Mouse (Mus musculus): ENCODE measurements around the gene Fam20a.

Fam20a gene

DNA sequence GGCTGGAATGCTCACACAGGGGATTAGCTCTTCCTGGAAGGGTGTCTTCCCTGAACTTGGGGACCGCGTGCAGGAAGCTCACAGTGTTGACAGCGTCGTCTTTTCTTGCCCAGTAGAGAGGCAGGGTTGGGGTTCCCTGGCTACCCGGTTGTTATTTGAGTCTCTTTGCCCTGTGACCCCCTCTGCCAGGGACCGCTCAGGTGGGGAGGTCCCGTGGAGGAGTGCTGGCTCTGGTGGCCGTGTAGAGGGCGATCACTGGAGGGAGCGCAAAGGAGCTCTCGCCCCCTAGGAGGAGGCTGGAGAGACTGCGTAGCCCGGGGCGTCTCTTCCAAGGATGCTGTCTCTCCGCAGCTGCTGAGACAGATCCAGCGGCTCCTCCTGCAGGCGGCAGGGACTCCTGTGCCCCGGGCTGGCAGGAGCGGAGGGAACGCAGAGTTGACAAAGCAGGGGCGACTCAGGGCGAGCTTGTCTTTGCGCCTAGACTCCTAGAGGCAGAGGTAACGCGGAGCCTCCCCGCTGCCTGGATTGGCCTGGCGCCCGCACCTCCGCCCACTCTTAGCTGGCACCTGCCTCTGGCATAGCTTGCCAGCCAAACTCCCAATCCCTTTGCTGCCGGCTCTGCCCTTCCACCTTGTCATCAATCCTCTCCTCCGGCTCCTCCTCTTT, at the start of gene Fam20a:
Fam20a (minus strand) TSS at position 499 of the 666 bp plus-strand sequence.
- no peak for TF ChIP-seq POU5F1 (IDR thresholded peaks at IDR 0.05; ENCODE audit: borderline replicate concordance, low read length)
- no peak for TF ChIP-seq CTCF (conservative IDR thresholded peaks at IDR 0.05; ENCODE audit: low read length)
- TF ChIP-seq NANOG (IDR thresholded peaks at IDR 0.05; ENCODE audit: borderline replicate concordance, low read length), result no peak
- no peaks in the 10 kb centered on the region for H3K9me3 ChIP-seq (ENCODE audit: low read length)
- peaks cover 66% of the 10 kb centered on the region for H3K27me3 ChIP-seq (ENCODE audit: insufficient read depth, low read length)
- H3K4me3 ChIP-seq (replicated peaks; ENCODE audit: low read length), result peak within 1 kb of the TSS; percentile 78
- peaks cover 21% of the 10 kb centered on the region for H3K4me1 ChIP-seq (replicated peaks; ENCODE audit: low read depth, low read length)
- H3K36me3 ChIP-seq (ENCODE audit: insufficient read depth, low read length), result no peaks in the 10 kb centered on the region

DNA sequence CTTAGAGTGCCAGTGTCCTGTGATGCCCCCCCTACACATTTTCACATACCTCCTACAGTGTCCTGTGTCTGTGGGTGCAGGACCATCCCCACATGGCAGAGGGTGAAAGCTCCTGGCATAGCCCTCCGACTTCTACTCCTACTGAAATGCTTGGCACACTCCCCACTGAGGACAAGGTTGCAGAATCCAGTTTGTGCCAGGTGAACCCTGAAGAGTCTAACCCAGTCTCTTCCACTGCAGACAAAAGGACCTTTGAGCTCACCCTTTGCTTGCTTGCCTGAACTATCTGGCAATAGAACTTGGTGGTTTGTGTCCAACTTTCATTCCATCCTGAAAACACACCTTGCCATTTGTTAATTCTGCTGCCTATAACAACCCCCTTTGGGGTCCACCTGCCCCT, 49.3 kb upstream of the Fam20a start:
- TF ChIP-seq NANOG (IDR thresholded peaks at IDR 0.05; ENCODE audit: borderline replicate concordance, low read length) (no peak), POU5F1 (IDR thresholded peaks at IDR 0.05; ENCODE audit: borderline replicate concordance, low read length) (no peak), CTCF (conservative IDR thresholded peaks at IDR 0.05; ENCODE audit: low read length) (no peak)
- Histone ChIP-seq H3K36me3 (ENCODE audit: insufficient read depth, low read length) (no peaks in the 10 kb centered on the region), H3K9me3 (ENCODE audit: low read length) (0 out of 2 replicates have a peak, but pooled peaks cover 12% of the 10 kb centered on the region), H3K27me3 (ENCODE audit: insufficient read depth, low read length) (no peaks in the 10 kb centered on the region), H3K4me3 (replicated peaks; ENCODE audit: low read length) (no peak overlapping the region), H3K4me1 (replicated peaks; ENCODE audit: low read depth, low read length) (no peaks in the 10 kb centered on the region)

DNA sequence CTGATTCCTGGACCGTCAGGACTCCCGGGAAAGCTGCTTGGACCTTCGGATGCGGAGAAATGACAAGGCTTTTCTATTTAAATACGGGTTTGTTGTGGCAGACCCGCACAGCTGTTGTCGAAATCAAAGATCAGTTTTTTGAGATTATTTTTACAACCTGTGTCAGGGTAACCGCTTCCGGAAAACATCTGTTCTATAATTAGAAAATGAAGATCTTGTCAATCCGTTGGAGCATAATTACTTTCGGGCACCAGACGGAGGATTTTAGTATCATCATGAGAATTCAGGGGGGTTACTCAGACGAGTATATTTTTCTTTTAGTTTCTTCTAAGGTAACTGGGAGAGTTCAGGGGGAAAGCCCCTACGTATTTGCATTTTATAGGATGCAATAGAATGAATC, 48.1 kb upstream of the Fam20a start:
- H3K9me3 ChIP-seq (ENCODE audit: low read length), result 0 out of 2 replicates have a peak, but pooled peaks cover 8% of the 10 kb centered on the region
- no peaks in the 10 kb centered on the region for H3K4me1 ChIP-seq (replicated peaks; ENCODE audit: low read depth, low read length)
- H3K36me3 ChIP-seq (ENCODE audit: insufficient read depth, low read length), result no peaks in the 10 kb centered on the region
- H3K27me3 ChIP-seq (ENCODE audit: insufficient read depth, low read length), result no peaks in the 10 kb centered on the region
- no peak overlapping the region for H3K4me3 ChIP-seq (replicated peaks; ENCODE audit: low read length)
- no peak for TF ChIP-seq NANOG (IDR thresholded peaks at IDR 0.05; ENCODE audit: borderline replicate concordance, low read length)

DNA sequence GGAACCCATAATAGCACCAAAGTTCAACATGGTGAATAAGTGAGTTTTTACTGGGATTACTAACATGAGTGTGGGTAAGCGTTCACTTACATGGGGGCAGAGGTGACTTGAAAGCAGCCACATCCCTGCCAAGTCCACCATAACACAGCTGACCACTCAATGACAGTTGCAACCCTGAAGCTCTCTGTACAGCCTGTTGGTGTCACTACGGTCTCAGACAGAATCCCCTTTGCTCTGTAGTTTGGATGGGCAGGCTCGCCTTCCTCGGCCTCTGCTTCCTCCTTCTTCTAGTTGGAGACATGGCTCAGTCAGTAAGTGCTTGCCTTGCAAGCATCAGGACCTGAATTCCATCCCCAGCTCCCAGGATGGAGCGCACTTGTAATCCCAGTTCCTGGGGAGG, 47.0 kb upstream of the Fam20a start:
- no peak for TF ChIP-seq POU5F1 (IDR thresholded peaks at IDR 0.05; ENCODE audit: borderline replicate concordance, low read length)
- Histone ChIP-seq H3K9me3 (ENCODE audit: low read length) (no peaks in the 10 kb centered on the region), H3K4me1 (replicated peaks; ENCODE audit: low read depth, low read length) (no peaks in the 10 kb centered on the region), H3K36me3 (ENCODE audit: insufficient read depth, low read length) (no peaks in the 10 kb centered on the region), H3K4me3 (replicated peaks; ENCODE audit: low read length) (no peak overlapping the region), H3K27me3 (ENCODE audit: insufficient read depth, low read length) (no peaks in the 10 kb centered on the region)

- H3K4me3 ChIP-seq (replicated peaks; ENCODE audit: low read length), result no peak overlapping the region
- no peaks in the 10 kb centered on the region for H3K4me1 ChIP-seq (replicated peaks; ENCODE audit: low read depth, low read length)
- no peak for TF ChIP-seq POU5F1 (IDR thresholded peaks at IDR 0.05; ENCODE audit: borderline replicate concordance, low read length)
- TF ChIP-seq CTCF (conservative IDR thresholded peaks at IDR 0.05; ENCODE audit: low read length), result no peak
- no peak for TF ChIP-seq NANOG (IDR thresholded peaks at IDR 0.05; ENCODE audit: borderline replicate concordance, low read length)
- H3K27me3 ChIP-seq (ENCODE audit: insufficient read depth, low read length), result no peaks in the 10 kb centered on the region
- H3K9me3 ChIP-seq (ENCODE audit: low read length), result no peaks in the 10 kb centered on the region
- H3K36me3 ChIP-seq (ENCODE audit: insufficient read depth, low read length), result no peaks in the 10 kb centered on the region
Observed at GRCm38 (mm10) chr11:109760063-109760462, 38.0 kb upstream of the Fam20a start.

- no peak for TF ChIP-seq POU5F1 (IDR thresholded peaks at IDR 0.05; ENCODE audit: borderline replicate concordance, low read length)
- TF ChIP-seq NANOG (IDR thresholded peaks at IDR 0.05; ENCODE audit: borderline replicate concordance, low read length), result no peak
- TF ChIP-seq CTCF (conservative IDR thresholded peaks at IDR 0.05; ENCODE audit: low read length), result no peak
- Histone ChIP-seq H3K36me3 (ENCODE audit: insufficient read depth, low read length) (no peaks in the 10 kb centered on the region), H3K27me3 (ENCODE audit: insufficient read depth, low read length) (no peaks in the 10 kb centered on the region), H3K4me3 (replicated peaks; ENCODE audit: low read length) (no peak overlapping the region), H3K4me1 (replicated peaks; ENCODE audit: low read depth, low read length) (no peaks in the 10 kb centered on the region), H3K9me3 (ENCODE audit: low read length) (no peaks in the 10 kb centered on the region)
Observed at GRCm38 (mm10) chr11:109758616-109759215, 36.6 kb upstream of the Fam20a start.

- H3K4me1 ChIP-seq (replicated peaks; ENCODE audit: low read depth, low read length), result peaks cover 11% of the 10 kb centered on the region; the same call in 1 of the 2 replicates
- TF ChIP-seq POU5F1 (IDR thresholded peaks at IDR 0.05; ENCODE audit: borderline replicate concordance, low read length) (no peak), NANOG (IDR thresholded peaks at IDR 0.05; ENCODE audit: borderline replicate concordance, low read length) (no peak), CTCF (conservative IDR thresholded peaks at IDR 0.05; ENCODE audit: low read length) (no peak)
- no peak overlapping the region for H3K4me3 ChIP-seq (replicated peaks; ENCODE audit: low read length)
- H3K9me3 ChIP-seq (ENCODE audit: low read length), result no peaks in the 10 kb centered on the region
- no peaks in the 10 kb centered on the region for H3K27me3 ChIP-seq (ENCODE audit: insufficient read depth, low read length)
- no peaks in the 10 kb centered on the region for H3K36me3 ChIP-seq (ENCODE audit: insufficient read depth, low read length)
Observed at GRCm38 (mm10) chr11:109754105-109754602, 32.1 kb upstream of the Fam20a start.

DNA sequence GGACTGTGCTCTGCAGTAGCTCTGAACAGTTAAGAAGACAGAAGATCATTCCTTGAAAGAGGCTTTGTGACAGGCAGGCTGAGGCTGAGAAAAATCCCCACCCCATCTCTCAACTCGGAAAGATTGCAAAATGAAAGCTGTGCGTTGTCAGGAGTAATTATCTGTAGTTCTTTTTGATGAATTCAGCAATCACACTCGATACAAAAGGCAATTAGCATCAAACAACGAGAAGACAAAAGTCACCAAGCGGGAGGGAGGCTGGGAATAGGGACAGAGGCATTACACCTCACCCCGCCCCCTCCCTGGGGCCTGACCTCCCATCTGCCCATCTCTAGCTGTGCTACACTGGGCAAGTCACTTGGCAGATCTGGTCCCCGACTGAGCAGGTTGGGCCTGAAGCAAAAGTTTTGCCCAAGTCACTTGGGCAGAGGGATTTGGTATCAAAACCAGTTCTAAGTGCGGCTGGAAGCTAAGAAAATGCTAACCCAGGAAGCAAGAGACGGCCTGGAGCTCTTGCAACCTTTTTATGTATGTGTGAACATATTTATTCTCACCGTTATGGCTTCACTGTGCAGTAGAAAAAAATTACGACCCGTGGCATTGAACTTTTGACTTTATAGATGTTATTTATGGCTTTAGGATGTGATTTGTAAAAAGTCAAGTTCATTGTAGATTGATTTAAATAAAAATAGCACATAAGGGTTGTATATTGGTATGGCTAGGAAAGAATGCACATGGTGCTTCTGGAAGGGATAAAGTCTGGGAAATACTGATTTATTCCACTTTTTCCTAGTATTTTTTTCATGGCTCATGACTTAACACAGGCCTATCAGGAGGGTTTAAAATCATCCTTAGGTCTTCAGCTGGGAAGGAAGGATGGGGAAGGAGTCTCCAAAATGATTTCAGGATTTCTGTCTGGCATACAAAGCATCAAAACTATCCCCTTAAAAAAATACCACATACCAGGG, 29.8 kb upstream of the Fam20a start:
- TF ChIP-seq NANOG (IDR thresholded peaks at IDR 0.05; ENCODE audit: borderline replicate concordance, low read length) (peak; percentile 30; the same call in 1 of the 2 replicates), POU5F1 (IDR thresholded peaks at IDR 0.05; ENCODE audit: borderline replicate concordance, low read length) (no peak), CTCF (conservative IDR thresholded peaks at IDR 0.05; ENCODE audit: low read length) (no peak)
- no peak overlapping the region for H3K4me3 ChIP-seq (replicated peaks; ENCODE audit: low read length)

More for the DNA sequence above, 29.8 kb upstream of the Fam20a start:
- Histone ChIP-seq H3K36me3 (ENCODE audit: insufficient read depth, low read length) (no peaks in the 10 kb centered on the region), H3K9me3 (ENCODE audit: low read length) (no peaks in the 10 kb centered on the region), H3K27me3 (ENCODE audit: insufficient read depth, low read length) (no peaks in the 10 kb centered on the region), H3K4me1 (replicated peaks; ENCODE audit: low read depth, low read length) (peaks cover 11% of the 10 kb centered on the region; the same call in 1 of the 2 replicates)

Data from E14TG2a.4 (cell line).